Mouse (Mus musculus) cerebral cortex, adult 2 months (tissue): ENCODE results near the gene Tagln2.

Experiments used
- WGBS: fragments of 180-500 bp; shearing (Covaris S2); methylation state at CpG from one replicate; pipeline ENCODE4 v1.1.7; 2018; 5-methylcytosine and 5-hydroxymethylcytosine counted together

The Tagln2 gene

GRCm38 (mm10) chr1:172503111-172503997 is 3.5 kb downstream of the Tagln2 start:
- WGBS: 41% methylated on average over 14 of the region's 14 CpGs

GRCm38 (mm10) chr1:172504756-172505155 is 4.9 kb downstream of the Tagln2 start:
- 77% methylated on average over 8 of the region's 8 CpGs for WGBS

DNA sequence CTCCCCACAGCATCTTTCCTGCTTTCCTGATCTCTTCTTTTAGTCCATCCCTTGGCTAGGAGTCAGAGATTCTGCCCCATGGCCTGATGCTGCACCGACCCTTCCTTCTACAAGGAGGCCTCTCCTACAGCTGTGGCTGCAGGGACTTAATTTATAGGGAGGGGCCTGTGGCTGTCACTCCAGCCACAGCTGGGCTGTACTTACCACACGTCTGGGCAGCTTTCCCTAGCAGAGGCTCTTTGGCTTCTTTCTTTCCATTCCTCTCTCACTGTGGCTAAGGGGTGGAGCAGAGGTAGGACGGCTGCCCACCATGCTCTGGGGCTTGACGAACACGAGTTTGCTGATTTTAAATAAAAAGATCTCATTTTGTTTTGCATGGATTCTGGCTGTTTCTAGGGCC is 7.2 kb downstream of the Tagln2 start:
- WGBS: 65% methylated on average over 5 of the region's 5 CpGs

DNA sequence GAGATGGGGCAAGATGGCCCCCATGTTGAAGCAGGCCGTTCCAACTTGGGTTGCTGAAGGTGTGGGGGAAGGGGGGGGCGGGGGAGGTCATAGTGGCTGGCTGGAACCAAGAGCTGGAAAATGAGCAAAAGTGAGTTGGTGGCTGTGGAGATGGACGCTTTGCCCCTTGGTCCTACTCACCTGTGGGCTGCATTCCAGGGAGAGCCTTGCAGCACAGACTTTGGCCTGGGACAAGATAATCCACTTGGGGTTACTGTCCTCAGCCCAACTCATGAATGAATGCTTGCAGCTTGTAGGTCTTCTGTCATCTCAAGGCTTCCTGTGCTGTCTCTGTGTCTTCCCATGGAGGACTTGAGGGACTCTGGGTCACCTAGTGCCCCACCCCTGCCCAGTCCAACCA is 7.9 kb downstream of the Tagln2 start:
- 96% methylated on average over 3 of the region's 3 CpGs for WGBS

- 70% methylated on average over 2 of the region's 2 CpGs for WGBS
Observed at GRCm38 (mm10) chr1:172508172-172508571, 8.3 kb downstream of the Tagln2 start.

DNA sequence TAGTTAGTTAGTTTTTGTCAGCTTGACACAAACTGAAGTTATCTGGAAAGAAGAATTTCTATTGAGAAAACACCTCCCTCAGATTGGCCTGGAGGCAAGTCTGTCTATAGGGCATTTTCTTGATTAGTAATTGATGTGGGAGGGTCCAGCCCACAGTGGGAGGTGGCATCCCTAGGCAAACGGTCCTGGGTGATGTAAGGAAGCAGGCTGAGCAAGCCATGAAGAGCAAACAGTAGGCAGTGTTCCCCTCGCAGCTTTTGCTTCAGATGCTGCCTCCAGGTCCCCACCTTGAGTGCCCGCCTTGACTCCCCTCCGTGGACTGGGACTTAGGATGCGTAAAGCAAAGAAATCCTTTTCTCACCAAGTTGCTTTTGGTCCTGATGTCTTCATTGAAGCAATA is 9.4 kb downstream of the Tagln2 start:
- 86% methylated on average over 5 of the region's 5 CpGs for WGBS

GRCm38 (mm10) chr1:172509983-172510382 is 10.1 kb downstream of the Tagln2 start:
- WGBS: 70% methylated on average over 8 of the region's 8 CpGs

GRCm38 (mm10) chr1:172510421-172510972 is 10.7 kb downstream of the Tagln2 start:
- 51% methylated on average over 13 of the region's 13 CpGs for WGBS

DNA sequence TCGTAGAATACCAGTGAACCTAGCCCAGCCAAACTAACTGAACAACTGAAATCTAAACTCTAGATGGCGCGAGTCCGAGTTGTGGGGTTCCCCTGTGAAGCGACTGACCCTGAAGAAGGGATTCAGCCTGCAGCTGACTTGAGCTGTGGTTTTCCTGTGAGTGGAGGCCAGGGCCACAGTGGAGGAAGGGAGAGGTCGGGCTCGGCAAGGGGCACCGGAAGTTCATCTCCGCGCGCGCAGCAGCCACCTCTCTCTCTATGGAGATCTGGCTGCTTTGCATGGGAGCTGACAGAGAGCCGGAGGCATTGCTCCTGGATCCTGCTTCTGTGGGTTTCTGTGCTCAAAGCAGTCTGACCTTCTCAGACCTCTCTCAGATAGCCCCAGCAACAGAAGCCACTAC is 13.1 kb downstream of the Tagln2 start:
- 46% methylated on average over 13 of the region's 13 CpGs for whole genome bisulfite sequencing

DNA sequence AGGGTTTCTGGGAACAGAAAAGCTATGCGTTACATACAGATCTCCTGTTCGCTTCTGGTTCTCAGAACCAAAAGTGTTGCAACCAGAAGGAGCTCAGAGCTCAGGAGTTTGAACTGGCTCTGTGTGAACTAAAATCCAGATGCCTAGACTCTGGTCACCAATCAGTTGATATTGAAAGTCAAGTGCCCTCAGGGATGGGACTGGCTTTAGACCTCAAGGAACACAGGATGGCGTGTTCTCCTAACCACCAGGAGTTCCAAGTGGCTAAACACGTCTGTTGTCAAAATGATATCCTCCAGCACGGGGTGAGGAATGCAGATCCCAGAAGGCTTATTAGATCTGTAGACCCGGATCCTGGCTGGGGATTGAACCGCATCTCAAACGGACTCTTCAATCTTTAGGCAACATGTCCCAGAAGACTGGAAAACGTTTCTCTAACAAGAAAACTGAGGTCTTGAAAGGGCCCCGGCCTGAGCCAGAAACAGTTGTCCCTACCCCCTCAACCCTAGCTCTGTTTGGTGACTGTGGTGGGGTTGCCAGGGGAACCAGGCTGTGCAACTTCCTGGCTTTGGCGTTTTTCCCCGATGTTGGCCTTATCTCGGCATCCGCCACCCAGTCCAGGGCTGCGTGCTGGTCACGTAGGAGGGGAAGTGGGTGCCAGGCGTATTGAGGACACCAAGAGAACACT is 13.8 kb downstream of the Tagln2 start:
- 56% methylated on average over 17 of the region's 17 CpGs for WGBS

GRCm38 (mm10) chr1:172514213-172514529 is 14.3 kb downstream of the Tagln2 start:
- WGBS: 58% methylated on average over 4 of the region's 4 CpGs

DNA sequence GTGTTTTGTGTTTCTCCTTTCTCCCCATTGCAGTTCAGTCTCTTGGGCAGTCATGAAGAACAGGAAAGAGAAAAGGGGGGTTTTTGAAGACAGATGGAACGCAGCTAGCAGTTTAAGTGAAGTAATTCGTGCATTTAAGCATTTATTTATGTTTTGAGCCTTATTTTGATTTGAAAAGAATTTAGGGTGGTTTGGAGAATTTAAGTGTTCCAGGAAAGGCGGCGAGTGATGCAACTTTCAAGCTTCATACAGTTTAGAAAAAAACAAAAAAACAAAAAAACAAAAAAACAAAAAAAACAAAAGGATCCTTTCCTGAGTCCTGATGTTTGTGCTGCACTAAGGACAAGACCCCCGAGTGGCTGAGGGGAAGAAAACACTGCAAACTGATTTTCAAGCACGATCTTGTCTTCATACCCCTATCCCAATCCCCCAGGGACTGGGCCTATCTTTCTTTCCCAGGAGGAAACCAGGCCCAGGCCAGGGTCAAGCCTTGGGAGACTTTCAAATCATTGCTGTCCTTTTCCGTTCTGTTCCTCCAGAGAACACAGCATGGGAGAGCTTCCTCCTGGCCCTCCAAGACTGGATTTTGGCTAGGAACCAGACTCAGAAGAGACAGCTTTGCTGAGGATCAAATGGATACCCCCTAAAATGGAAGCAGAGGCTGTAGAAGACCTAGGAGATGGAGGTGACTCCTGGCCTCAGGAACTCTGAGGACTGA is 14.9 kb downstream of the Tagln2 start:
- 74% methylated on average over 7 of the region's 7 CpGs for WGBS

DNA sequence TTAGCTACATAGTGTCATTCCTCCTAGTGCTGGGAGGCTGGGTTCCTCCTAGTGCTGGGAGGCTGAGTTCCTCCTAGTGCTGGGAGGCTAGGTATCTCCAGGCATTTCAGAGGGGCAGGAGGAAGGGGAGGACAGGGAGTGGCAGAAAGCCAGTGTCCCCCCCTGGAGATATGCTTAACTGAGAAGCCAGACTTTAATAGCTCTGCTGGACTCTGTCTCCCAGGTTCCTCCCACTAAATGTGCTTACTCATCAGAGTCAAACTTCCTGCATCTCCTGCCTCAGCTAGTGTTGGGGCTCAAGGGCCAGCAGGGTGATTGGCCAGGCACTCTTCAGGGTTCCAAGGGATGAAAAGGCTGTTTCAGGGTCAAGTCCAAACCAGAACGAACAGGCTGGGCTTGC is 15.5 kb downstream of the Tagln2 start:
- WGBS: 88% methylated on average over 1 of the region's 1 CpGs

DNA sequence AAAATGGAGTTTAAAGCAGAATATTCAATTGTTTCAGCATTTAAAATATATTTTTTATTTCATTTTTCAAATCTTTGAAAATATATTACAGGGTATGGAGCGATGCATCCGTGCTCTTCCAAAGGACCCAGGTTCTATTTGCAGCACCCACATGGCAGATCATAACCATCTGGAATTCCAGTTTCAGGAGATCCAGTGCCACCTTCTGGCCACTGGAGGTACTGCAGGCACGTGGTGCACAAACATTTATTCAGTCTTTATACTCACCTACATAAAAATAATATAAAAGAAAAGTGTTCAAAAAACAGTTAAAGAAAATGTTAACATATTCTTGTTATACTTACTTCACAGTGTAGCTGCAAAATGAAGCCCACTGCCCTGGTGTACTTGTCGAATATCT is 18.2 kb downstream of the Tagln2 start:
- WGBS: 75% methylated on average over 4 of the region's 4 CpGs

DNA sequence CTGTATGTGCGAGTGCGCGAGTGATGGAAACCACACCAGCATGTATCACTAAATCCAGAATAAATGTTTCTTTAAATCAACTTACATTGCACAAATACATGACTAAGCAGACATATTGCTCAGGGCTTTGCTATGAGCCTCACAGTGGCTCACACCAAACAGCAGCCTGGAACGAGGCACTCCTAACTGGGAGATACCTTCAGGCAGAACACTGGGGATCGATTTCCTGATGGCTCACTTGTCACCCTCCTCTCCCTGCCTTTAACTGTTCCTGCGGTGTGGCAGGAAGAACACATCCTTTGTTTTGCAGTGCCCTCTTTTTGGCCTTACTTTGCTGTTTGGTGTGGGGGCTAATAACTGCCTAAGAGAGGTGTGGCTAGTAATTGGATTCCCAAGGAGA is 19.8 kb downstream of the Tagln2 start:
- 72% methylated on average over 6 of the region's 6 CpGs for WGBS

GRCm38 (mm10) chr1:172520576-172521440 is 21.0 kb downstream of the Tagln2 start, which contains the start of gene Cfap45:
TSS of gene Cfap45 (plus strand) at chr1:172520801.
- WGBS: 2% methylated on average over 28 of the region's 28 CpGs

- WGBS: 65% methylated on average over 7 of the region's 7 CpGs
Observed at GRCm38 (mm10) chr1:172522524-172522923, 22.7 kb downstream of the Tagln2 start.

GRCm38 (mm10) chr1:172523699-172524101 is 23.9 kb downstream of the Tagln2 start:
- WGBS: 44% methylated on average over 12 of the region's 12 CpGs

DNA sequence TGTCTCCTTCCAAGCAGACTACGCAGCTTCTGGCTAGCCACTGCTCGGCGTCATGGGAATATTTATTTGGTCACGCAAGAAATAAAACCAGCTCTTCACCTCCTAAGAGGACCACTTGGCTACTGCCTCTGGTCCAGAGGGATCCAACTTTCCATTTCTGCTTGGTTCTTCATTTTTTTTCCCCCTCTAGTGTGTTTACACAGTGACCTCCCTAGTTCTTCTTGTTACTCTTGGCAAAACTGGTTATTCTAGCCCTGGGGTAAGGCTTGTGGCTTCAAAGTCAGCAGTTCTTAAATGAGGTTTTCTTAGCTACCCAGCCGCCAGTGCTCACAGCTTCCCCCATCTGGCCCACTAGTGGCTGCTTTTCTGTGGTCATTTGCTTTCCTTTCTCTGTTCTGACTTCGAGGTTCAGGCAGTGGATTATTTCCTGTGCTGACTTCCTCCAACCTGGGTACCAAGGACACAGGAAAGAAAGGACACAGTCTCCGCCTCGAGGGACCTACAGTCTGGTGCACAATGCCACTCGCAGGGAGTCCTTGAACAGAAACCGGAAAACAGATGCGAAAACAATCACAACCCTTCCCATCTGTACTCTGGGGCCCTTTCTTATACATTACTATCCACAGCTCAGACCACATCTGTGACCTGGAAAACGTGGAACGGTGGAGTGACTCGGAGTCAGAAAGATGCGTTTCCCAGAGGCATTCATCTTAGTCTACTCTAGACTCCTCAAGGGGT is 25.3 kb downstream of the Tagln2 start:
- 61% methylated on average over 15 of the region's 15 CpGs for WGBS

- 72% methylated on average over 7 of the region's 7 CpGs for WGBS
Observed at GRCm38 (mm10) chr1:172525971-172526370, 26.1 kb downstream of the Tagln2 start.
